In genomic region chr2:39142357-39142948, GRCm38 (mm10) we compare ENCODE assay signal across 16 mouse cellular contexts. TPM values are rescaled to one million over a fixed set of nuclear protein-coding genes. Genes with fewer than 3 reads are reported as not detected.
DNase-seq lines count a peak whose midpoint lies in the region; ATAC-seq and TF ChIP-seq lines count a peak whose summit lies in the region.
"Had no signal": no experiment of that assay in that cellular context is flagged by ENCODE, and none has a peak within 500 bp of the region (broad histone marks: within the 10 kb centered on the region; RNA-seq: fewer than 3 reads in every experiment).

No protein-coding gene starts in this region.

- DNase-seq in left cerebral cortex, adult 11 months (ENCODE audit: low spot score) = peak; percentile 51
- DNase-seq in left cerebral cortex, postnatal 4 days = no peak
- DNase-seq in left cerebral cortex, adult 18-20 months (ENCODE audit: low spot score in 2 of 2) = peak; percentile 51 to 61
- DNase-seq in right cerebral cortex, postnatal 36 days (ENCODE audit: low spot score in 2 of 2) = peak; percentile 55 to 76
- no peak for DNase-seq in thymus, adult 2 months
- DNase-seq: adrenal gland, adult 2 months; gastrocnemius, postnatal 10 days; kidney, adult 9 months; thymus, postnatal 36 days had no signal

- no peak overlapping the region for H3K9ac ChIP-seq in kidney, embryonic 15.5 days
- H3K9ac ChIP-seq: heart, embryonic 13.5 days; liver, embryonic 12.5 days; neural tube, embryonic 15.5 days had no signal

- H3K4me2 ChIP-seq in kidney, embryonic 15.5 days = no peak overlapping the region
- H3K4me2 ChIP-seq: heart, embryonic 13.5 days; liver, embryonic 12.5 days; neural tube, embryonic 15.5 days had no signal

- intact Hi-C loops in left cerebral cortex, postnatal 4 days (cut with DNase I) = no loop called here

- no peak for TF ChIP-seq CTCF in thymus, adult 2 months (IDR thresholded peaks at IDR 0.05; ENCODE audit: borderline replicate concordance, control insufficient read depth, extremely low read depth, insufficient read depth, low read length, poor library complexity)

- 89% methylated on average over 3 of the region's 3 CpGs for WGBS in kidney, embryonic 15.5 days
- 83% methylated on average over 3 of the region's 3 CpGs for WGBS in thymus, adult 2 months

- H3K4me3 ChIP-seq in kidney, embryonic 15.5 days (replicated peaks) = no peak overlapping the region
- no peak overlapping the region for H3K4me3 ChIP-seq in thymus, adult 2 months (ENCODE audit: control insufficient read depth, insufficient read depth, low read length)
- H3K4me3 ChIP-seq: heart, embryonic 13.5 days; liver, embryonic 12.5 days; neural tube, embryonic 15.5 days had no signal

- no peak for TF ChIP-seq POLR2A in thymus, adult 2 months (IDR thresholded peaks at IDR 0.05; ENCODE audit: control insufficient read depth, extremely low read depth, insufficient read depth, low read length, poor library complexity)

- H3K27ac ChIP-seq in kidney, embryonic 15.5 days = no peak overlapping the region
- H3K27ac ChIP-seq in thymus, adult 2 months (ENCODE audit: control insufficient read depth, insufficient read depth, low read length) = no peak overlapping the region
- H3K27ac ChIP-seq: heart, embryonic 13.5 days; liver, embryonic 12.5 days; neural tube, embryonic 15.5 days had no signal

- peak; percentile 59 for ATAC-seq in erythroblast, adult 5-6 weeks (replicated peaks; ENCODE audit: low FRiP score, poor library complexity, severe bottlenecking)
- ATAC-seq in kidney, embryonic 15.5 days (replicated peaks; ENCODE audit: low FRiP score) = no peak
- ATAC-seq: hindbrain, embryonic 16.5 days; liver, embryonic 12.5 days had no signal

- H3K4me1 ChIP-seq in kidney, embryonic 15.5 days = no peaks in the 10 kb centered on the region
- no peaks in the 10 kb centered on the region for H3K4me1 ChIP-seq in thymus, adult 2 months (replicated peaks; ENCODE audit: control insufficient read depth, insufficient read depth, low read length)
- H3K4me1 ChIP-seq: neural tube, embryonic 15.5 days had no signal

- H3K27me3 ChIP-seq in kidney, embryonic 15.5 days = no peaks in the 10 kb centered on the region
- no peaks in the 10 kb centered on the region for H3K27me3 ChIP-seq in thymus, adult 2 months (ENCODE audit: control insufficient read depth, insufficient read depth, low read length)
- H3K27me3 ChIP-seq: CH12.LX; heart, embryonic 13.5 days; liver, embryonic 12.5 days; neural tube, embryonic 15.5 days had no signal

- no peaks in the 10 kb centered on the region for H3K9me3 ChIP-seq in kidney, embryonic 15.5 days (replicated peaks)
- H3K9me3 ChIP-seq: heart, embryonic 13.5 days; liver, embryonic 12.5 days; neural tube, embryonic 15.5 days had no signal

- H3K36me3 ChIP-seq in kidney, embryonic 15.5 days = no peaks in the 10 kb centered on the region
- no peaks in the 10 kb centered on the region for H3K36me3 ChIP-seq in thymus, adult 2 months (ENCODE audit: control insufficient read depth, insufficient read depth, low read length)
- H3K36me3 ChIP-seq: liver, embryonic 12.5 days had no signal

RNA-seq across cellular contexts. Expression of gene Scai, which starts 48.1 kb away (rescaled TPM):
- total RNA-seq in left cerebral cortex, postnatal 4 days (2021) = 10 to 100 TPM; 72.3 to 82.9 TPM
- total RNA-seq in erythroblast, adult 5-6 weeks (2015; ENCODE audit: low replicate concordance) = 4.2 and 6.7 TPM in 2 replicates
- total RNA-seq in erythroblast, adult 5-6 weeks (2017; ENCODE audit: low replicate concordance) = 3.8 and 11.4 TPM in 2 replicates
- total RNA-seq in left cerebral cortex, adult 18-20 months (2021) = 10 to 100 TPM; 54.3 to 58.3 TPM
- 10.1 and 10.7 TPM in 2 replicates for polyA plus RNA-seq in kidney, embryonic 15.5 days (2015; fragmentation: Nextera tagmentation; extraction: Ambion mirVana)
- polyA plus RNA-seq in thymus, adult 2 months (2012; rRNA removed) = 3.9 and 4.8 TPM in 2 replicates

Comparison
In these comparisons a context has a peak if more than half of its experiments do, and no peak if none do; other contexts are left out.
1. DNase-seq: peak in left cerebral cortex, adult 11 months (single experiment), left cerebral cortex, adult 18-20 months (2 of 2) and right cerebral cortex, postnatal 36 days (2 of 2); none in left cerebral cortex, postnatal 4 days (single experiment) and thymus, adult 2 months (single experiment).
2. RNA of gene Scai, which starts 48.1 kb away (total RNA-seq): 72.3 to 82.9 TPM in left cerebral cortex, postnatal 4 days and 54.3 to 58.3 TPM in left cerebral cortex, adult 18-20 months; 3.8 to 11.4 TPM in erythroblast, adult 5-6 weeks; every median in the first group is over 4 times any median in the second.